Mouse (Mus musculus) spleen, adult 10 weeks (tissue): Measurements from ENCODE around the gene Itga9. TPM values are rescaled to one million over a fixed set of nuclear protein-coding genes. Genes with fewer than 3 reads are reported as not detected.

Source experiments
- polyA plus RNA-seq: library from polyadenylated mRNA; stranded (reverse); fragments of 350-450 nt; fragmentation: Illumina TruSeq; extraction: RNeasy Lipid Tissue Mini Kit (QIAGEN cat#74804); gene quantifications from one replicate; pipeline ENCODE4 v1.2.3, GENCODE M21; 2015; ENCODE audit warnings: low replicate concordance; ENCODE audit not compliant: insufficient read depth

Itga9 gene
- 16.8 TPM for polyA plus RNA-seq

GRCm38 (mm10) chr9:118606148-118606816 is at the start of gene Itga9:
Gene Itga9 (plus strand): TSS chr9:118606690.

GRCm38 (mm10) chr9:118926111-118926650 is 319.7 kb downstream of the Itga9 start, which contains the start of gene Ctdspl:
Gene Ctdspl (plus strand): TSS chr9:118926453.

Other genes with a start within 250 kb of the Itga9 start
- 11.0 TPM for gene Eomes, start 128.5 kb upstream of the Itga9 start, polyA plus RNA-seq
- 83.5 TPM for gene Golga4, start 100.4 kb upstream of the Itga9 start, polyA plus RNA-seq